In the genomic region with DNA sequence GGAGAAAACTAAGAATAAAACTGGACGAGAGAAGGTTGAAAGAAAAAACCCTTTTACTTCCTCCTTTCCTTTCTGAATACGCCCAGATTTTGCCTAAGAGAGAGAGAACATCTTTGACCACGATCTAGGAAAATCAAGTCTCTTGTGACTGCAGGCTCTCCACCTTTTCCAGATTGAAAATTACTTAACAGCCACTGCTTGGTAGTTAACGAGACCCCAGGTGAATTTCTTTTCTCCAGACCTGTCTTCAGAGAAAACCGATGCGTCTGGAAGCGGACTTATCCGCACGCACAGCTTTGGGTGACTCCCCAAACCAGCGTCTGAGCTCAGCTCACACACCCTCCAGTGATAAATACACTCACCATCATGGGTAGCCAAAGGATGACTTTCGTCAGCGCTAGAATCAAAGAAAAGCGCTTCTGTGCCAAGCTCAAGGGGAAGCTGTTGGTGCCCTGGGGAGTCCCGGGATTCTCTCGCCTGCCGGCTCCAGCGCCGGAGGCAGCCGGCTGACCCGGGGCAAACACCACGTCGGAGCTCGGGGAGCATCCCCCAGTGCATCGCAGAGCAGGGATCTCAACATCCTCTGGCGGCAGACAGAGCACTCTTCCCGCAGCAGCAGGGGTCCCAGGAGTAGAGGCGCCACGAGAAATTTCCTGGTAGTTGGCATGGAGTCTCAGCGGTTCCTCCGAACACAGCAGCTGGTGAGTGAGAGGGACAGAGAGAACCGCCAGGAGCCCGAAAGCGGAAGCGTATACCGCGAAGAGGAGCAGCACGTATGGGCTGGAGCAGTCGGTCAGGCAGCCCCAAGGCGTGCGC, we compare ENCODE assay signal across 8 mouse cellular contexts. TPM values are rescaled to one million over a fixed set of nuclear protein-coding genes. Genes with fewer than 3 reads are reported as not detected.
DNase-seq lines count a peak whose midpoint lies in the region; ATAC-seq lines count a peak whose summit lies in the region.

No protein-coding gene starts in this region.

- H3K27ac ChIP-seq in kidney, embryonic 16.5 days (ENCODE audit: low read length) = no peak overlapping the region
- no peak overlapping the region for H3K27ac ChIP-seq in liver, embryonic 15.5 days (replicated peaks)

- H3K4me3 ChIP-seq in kidney, embryonic 16.5 days (ENCODE audit: low read length) = peak overlapping the region; percentile 44
- H3K4me3 ChIP-seq in liver, embryonic 15.5 days (replicated peaks) = no peak overlapping the region

- H3K4me2 ChIP-seq in kidney, embryonic 16.5 days (replicated peaks; ENCODE audit: low read depth, low read length) = peak overlapping the region; percentile 75
- H3K4me2 ChIP-seq in liver, embryonic 15.5 days = peak overlapping the region; percentile 20

- H3K36me3 ChIP-seq in kidney, embryonic 16.5 days (ENCODE audit: insufficient read depth, low read length) = no peaks in the 10 kb centered on the region
- no peaks in the 10 kb centered on the region for H3K36me3 ChIP-seq in liver, embryonic 15.5 days (replicated peaks)

- 0 out of 2 replicates have a peak, but pooled peaks cover 6% of the 10 kb centered on the region for H3K4me1 ChIP-seq in kidney, embryonic 16.5 days (ENCODE audit: insufficient read depth, low read length)
- no peaks in the 10 kb centered on the region for H3K4me1 ChIP-seq in liver, embryonic 15.5 days (replicated peaks)

- peak; percentile 59; the same call in 1 of the 2 replicates for ATAC-seq in kidney, embryonic 16.5 days (ENCODE audit: low FRiP score, low TSS enrichment)
- peak; percentile 98 for ATAC-seq in granulocyte monocyte progenitor cell, adult 5-6 weeks (replicated peaks; ENCODE audit: poor library complexity, severe bottlenecking)
- ATAC-seq in liver, embryonic 15.5 days (ENCODE audit: insufficient read depth) = no peak
- ATAC-seq in megakaryocyte-erythroid progenitor cell, adult 5-6 weeks (replicated peaks; ENCODE audit: low FRiP score, low TSS enrichment, poor library complexity, severe bottlenecking) = no peak

- no peaks in the 10 kb centered on the region for H3K9me3 ChIP-seq in kidney, embryonic 16.5 days (ENCODE audit: low read length)
- H3K9me3 ChIP-seq in liver, embryonic 15.5 days (replicated peaks) = no peaks in the 10 kb centered on the region

- H3K27me3 ChIP-seq in kidney, embryonic 16.5 days (ENCODE audit: insufficient read depth, low read length) = peaks cover 12% of the 10 kb centered on the region
- H3K27me3 ChIP-seq in liver, embryonic 15.5 days = peaks cover 10% of the 10 kb centered on the region

- under 1% methylated on average over 40 of the region's 40 CpGs for WGBS in kidney, embryonic 16.5 days
- under 1% methylated on average over 40 of the region's 40 CpGs for WGBS in liver, embryonic 15.5 days (ENCODE audit: insufficient replicate concordance)

- no peak overlapping the region for H3K9ac ChIP-seq in kidney, embryonic 16.5 days (replicated peaks; ENCODE audit: low read length)
- H3K9ac ChIP-seq in liver, embryonic 15.5 days = no peak overlapping the region

- no peak for DNase-seq in kidney, adult 8-10 months
- peak; percentile 20 for DNase-seq in brain, embryonic 18.5 days (ENCODE audit: low read depth, low spot score)
- peak; percentile 39 for DNase-seq in right cerebral cortex, postnatal 4 days
- DNase-seq in thymus, postnatal 14 days = no peak

RNA-seq across cellular contexts. Expression of gene Gpr149, which starts 1.5 kb away (rescaled TPM):
- not detected in 2 replicates for polyA plus RNA-seq in kidney, embryonic 16.5 days (2015; fragmentation: Nextera tagmentation; extraction: Ambion mirVana)
- total RNA-seq in granulocyte monocyte progenitor cell, adult 5-6 weeks (2014; fragmentation: Nextera tagmentation) = not detected in 2 replicates
- total RNA-seq in granulocyte monocyte progenitor cell, adult 5-6 weeks (2017) = not detected in 2 replicates
- polyA plus RNA-seq in liver, embryonic 15.5 days (2015; fragmentation: Nextera tagmentation; extraction: Ambion mirVana) = not detected in 2 replicates
- not detected in 2 replicates for total RNA-seq in megakaryocyte-erythroid progenitor cell, adult 5-6 weeks (2014; fragmentation: Nextera tagmentation)
- total RNA-seq in megakaryocyte-erythroid progenitor cell, adult 5-6 weeks (2017) = not detected in 2 replicates

Comparison
In these comparisons a context has a peak if more than half of its experiments do, and no peak if none do; other contexts are left out.
1. ATAC-seq: peak in kidney, embryonic 16.5 days (single experiment) and granulocyte monocyte progenitor cell, adult 5-6 weeks (single experiment); none in liver, embryonic 15.5 days (single experiment) and megakaryocyte-erythroid progenitor cell, adult 5-6 weeks (single experiment).
2. DNase-seq: peak in brain, embryonic 18.5 days (single experiment) and right cerebral cortex, postnatal 4 days (single experiment); none in kidney, adult 8-10 months (0 of 2) and thymus, postnatal 14 days (single experiment).